Mouse (Mus musculus) neural tube, embryonic 14.5 days (tissue): Measurements from ENCODE around the gene Tbc1d21. TPM values are rescaled to one million over a fixed set of nuclear protein-coding genes. Genes with fewer than 3 reads are reported as not detected.

ENCODE experiments used
- ATAC-seq: fragments of 200-750 bp; cut with Nextera tagmentation; 2 replicates; pipeline ENCODE4 v1.8.0; 2017; ENCODE audit warnings: low read depth, mild to moderate bottlenecking, moderate TSS enrichment, moderate library complexity
- H3K27ac ChIP-seq: fragments of 300-500 bp; sonication (generic); 2 replicates; pipeline ENCODE4 v1.5.1; 2014; ENCODE audit warnings: low read depth, mild to moderate bottlenecking, control low read depth, low read length, moderate library complexity, mixed read lengths
- H3K27me3 ChIP-seq: fragments of 300-500 bp; sonication (generic); 2 replicates; pipeline ENCODE4 v1.6.1; 2014; ENCODE audit warnings: low read length; ENCODE audit not compliant: control insufficient read depth, insufficient read depth
- H3K36me3 ChIP-seq: fragments of 300-500 bp; sonication (generic); 2 replicates; pipeline ENCODE4 v1.6.1; 2014; ENCODE audit warnings: low read length, mixed read lengths; ENCODE audit not compliant: control insufficient read depth, insufficient read depth
- H3K4me1 ChIP-seq: fragments of 300-500 bp; sonication (generic); 2 replicates; pipeline ENCODE4 v1.6.1; 2014; ENCODE audit warnings: low read length; ENCODE audit not compliant: control insufficient read depth, insufficient read depth
- H3K4me2 ChIP-seq: fragments of 300-500 bp; sonication (generic); 2 replicates; pipeline ENCODE4 v1.6.1; 2014; ENCODE audit warnings: mild to moderate bottlenecking, low read depth, low read length, control low read depth
- H3K4me3 ChIP-seq: fragments of 300-500 bp; sonication (generic); 2 replicates; pipeline ENCODE4 v1.5.1; 2014; ENCODE audit warnings: low read depth, low read length, control low read depth, mixed read lengths
- H3K9ac ChIP-seq: fragments of 300-500 bp; sonication (generic); replicated peaks from 2 replicates; pipeline ENCODE4 v1.6.1; 2014; ENCODE audit warnings: low read depth, mild to moderate bottlenecking, control low read depth, low read length, mixed read lengths
- H3K9me3 ChIP-seq: fragments of 300-500 bp; sonication (generic); 2 replicates; pipeline ENCODE4 v1.6.1; 2016; ENCODE audit warnings: low read length; ENCODE audit not compliant: control insufficient read depth
- WGBS: fragments of 180-500 bp; shearing (Covaris S2); extraction: QIAGEN DNeasy Blood & Tissue Kit; methylation state at CpG from one replicate; pipeline ENCODE4 v1.1.7; 2014; 5-methylcytosine and 5-hydroxymethylcytosine counted together
- polyA plus RNA-seq: library from polyadenylated mRNA; unstranded; fragments of >200 nt; fragmentation: Nextera tagmentation; extraction: Ambion mirVana; gene quantifications from 2 replicates; pipeline ENCODE4 v1.2.1, GENCODE M21; 2014

Tbc1d21 gene
- polyA plus RNA-seq, 1 experiment from 2014 or later, result not detected

- Histone ChIP-seq H3K9ac (no peak overlapping the region), H3K4me2 (no peak overlapping the region), H3K36me3 (no peaks in the 10 kb centered on the region), H3K9me3 (no peaks in the 10 kb centered on the region), H3K27ac (no peak overlapping the region), H3K4me3 (no peak overlapping the region), H3K4me1 (no peaks in the 10 kb centered on the region), H3K27me3 (no peaks in the 10 kb centered on the region)
- no peak for ATAC-seq
- WGBS, result 35% methylated on average over 1 of the region's 1 CpGs
These were observed 42.9 kb downstream of the Tbc1d21 start for GRCm38 (mm10) chr9:58327382-58327781.

GRCm38 (mm10) chr9:58326477-58327180, 43.6 kb downstream of the Tbc1d21 start:
- no peak overlapping the region for H3K9ac ChIP-seq
- no peaks in the 10 kb centered on the region for H3K27me3 ChIP-seq
- no peaks in the 10 kb centered on the region for H3K36me3 ChIP-seq
- no peaks in the 10 kb centered on the region for H3K4me1 ChIP-seq
- H3K9me3 ChIP-seq, result no peaks in the 10 kb centered on the region
- WGBS, result 32% methylated on average over 4 of the region's 4 CpGs
- ATAC-seq, result no peak
- H3K4me3 ChIP-seq, result no peak overlapping the region
- no peak overlapping the region for H3K27ac ChIP-seq
- no peak overlapping the region for H3K4me2 ChIP-seq

- H3K27ac ChIP-seq, result no peak overlapping the region
- H3K9me3 ChIP-seq, result no peaks in the 10 kb centered on the region
- H3K36me3 ChIP-seq, result no peaks in the 10 kb centered on the region
- H3K4me1 ChIP-seq, result no peaks in the 10 kb centered on the region
- H3K4me3 ChIP-seq, result no peak overlapping the region
- H3K27me3 ChIP-seq, result no peaks in the 10 kb centered on the region
- no peak overlapping the region for H3K9ac ChIP-seq
- no peak overlapping the region for H3K4me2 ChIP-seq
- no peak for ATAC-seq
- WGBS, result 92% methylated on average over 3 of the region's 3 CpGs
These were observed 48.6 kb downstream of the Tbc1d21 start for GRCm38 (mm10) chr9:58321681-58322080.

- ATAC-seq, result no peak
- H3K4me2 ChIP-seq, result no peak overlapping the region
- H3K36me3 ChIP-seq, result no peaks in the 10 kb centered on the region
- no peak overlapping the region for H3K9ac ChIP-seq
- no peak overlapping the region for H3K27ac ChIP-seq
- 79% methylated on average over 3 of the region's 3 CpGs for WGBS
- H3K4me3 ChIP-seq, result no peak overlapping the region
- H3K4me1 ChIP-seq, result peaks cover 10% of the 10 kb centered on the region; the same call in 1 of the 2 replicates
- H3K27me3 ChIP-seq, result no peaks in the 10 kb centered on the region
- H3K9me3 ChIP-seq, result no peaks in the 10 kb centered on the region
These were observed 51.9 kb downstream of the Tbc1d21 start for GRCm38 (mm10) chr9:58318317-58318716.

GRCm38 (mm10) chr9:58317381-58317780, 52.9 kb downstream of the Tbc1d21 start:
- H3K4me1 ChIP-seq, result peaks cover 17% of the 10 kb centered on the region
- H3K9me3 ChIP-seq, result no peaks in the 10 kb centered on the region
- ATAC-seq, result no peak
- 69% methylated on average over 3 of the region's 3 CpGs for WGBS
- H3K27ac ChIP-seq, result no peak overlapping the region
- no peaks in the 10 kb centered on the region for H3K36me3 ChIP-seq
- no peak overlapping the region for H3K9ac ChIP-seq
- H3K4me2 ChIP-seq, result no peak overlapping the region
- no peaks in the 10 kb centered on the region for H3K27me3 ChIP-seq
- no peak overlapping the region for H3K4me3 ChIP-seq

- Histone ChIP-seq H3K4me1 (peaks cover 19% of the 10 kb centered on the region), H3K27ac (no peak overlapping the region), H3K4me2 (no peak overlapping the region), H3K9me3 (no peaks in the 10 kb centered on the region), H3K4me3 (no peak overlapping the region), H3K9ac (no peak overlapping the region), H3K36me3 (no peaks in the 10 kb centered on the region), H3K27me3 (peaks cover 2% of the 10 kb centered on the region)
- WGBS, result 59% methylated on average over 7 of the region's 7 CpGs
- no peak for ATAC-seq
These were observed 53.5 kb downstream of the Tbc1d21 start for GRCm38 (mm10) chr9:58316784-58317183.

- no peaks in the 10 kb centered on the region for H3K9me3 ChIP-seq
- WGBS, result 95% methylated on average over 2 of the region's 2 CpGs
- H3K4me1 ChIP-seq, result peaks cover 19% of the 10 kb centered on the region
- H3K4me2 ChIP-seq, result no peak overlapping the region
- no peaks in the 10 kb centered on the region for H3K36me3 ChIP-seq
- no peak for ATAC-seq
- H3K27ac ChIP-seq, result no peak overlapping the region
- peaks cover 8% of the 10 kb centered on the region for H3K27me3 ChIP-seq
- no peak overlapping the region for H3K4me3 ChIP-seq
- no peak overlapping the region for H3K9ac ChIP-seq
These were observed 54.4 kb downstream of the Tbc1d21 start for GRCm38 (mm10) chr9:58315850-58316249.

GRCm38 (mm10) chr9:58314682-58315360, 55.4 kb downstream of the Tbc1d21 start:
- ATAC-seq, result no peak
- Histone ChIP-seq H3K36me3 (no peaks in the 10 kb centered on the region), H3K4me1 (peaks cover 19% of the 10 kb centered on the region), H3K27ac (peak overlapping the region; percentile 34; the same call in 1 of the 2 replicates), H3K27me3 (peaks cover 8% of the 10 kb centered on the region), H3K9me3 (no peaks in the 10 kb centered on the region), H3K4me2 (no peak overlapping the region), H3K4me3 (no peak overlapping the region), H3K9ac (0 out of 2 replicates have a peak overlapping the region, but pooled peaks have one; percentile 25)
- 39% methylated on average over 5 of the region's 5 CpGs for whole genome bisulfite sequencing

GRCm38 (mm10) chr9:58312944-58313359, 57.3 kb downstream of the Tbc1d21 start, which contains the start of gene Loxl1:
Loxl1 (minus strand) TSS chr9:58313186.
- H3K4me1 ChIP-seq, result peaks cover 19% of the 10 kb centered on the region
- H3K27ac ChIP-seq, result no peak within 1 kb of the TSS
- peak; percentile 45; the same call in 1 of the 2 replicates for ATAC-seq
- no peaks in the 10 kb centered on the region for H3K36me3 ChIP-seq
- peak within 1 kb of the TSS; percentile 46 for H3K9ac ChIP-seq
- peak within 1 kb of the TSS; percentile 29 for H3K4me3 ChIP-seq
- H3K9me3 ChIP-seq, result no peaks in the 10 kb centered on the region
- H3K27me3 ChIP-seq, result peaks cover 8% of the 10 kb centered on the region
- peak within 1 kb of the TSS; percentile 51 for H3K4me2 ChIP-seq
- WGBS, result under 1% methylated on average over 21 of the region's 21 CpGs
